Mouse (Mus musculus): ENCODE measurements around the gene Tmigd1. TPM values are rescaled to one million over a fixed set of nuclear protein-coding genes. Genes with fewer than 3 reads are reported as not detected.
A peak's percentile ranks its signal among the peaks of the same experiment; 100 is the strongest.

The Tmigd1 gene
- polyA plus RNA-seq, 1 experiment, result 0.39 TPM

- H3K4me3 ChIP-seq (replicated peaks; ENCODE audit: extremely low read depth, low read depth, low read length), result peak overlapping the region; percentile 93
- peak; percentile 96 for DNase-seq
- TF ChIP-seq CTCF (IDR thresholded peaks at IDR 0.05; ENCODE audit: insufficient read depth, low read length) (no peak), POLR2A (IDR thresholded peaks at IDR 0.05; ENCODE audit: borderline replicate concordance, extremely low read depth, low read depth, low read length) (peak; percentile 77)
- H3K4me1 ChIP-seq (ENCODE audit: control insufficient read depth, insufficient read depth, low read length), result peaks cover 8% of the 10 kb centered on the region
- WGBS, result 1% methylated on average over 58 of the region's 58 CpGs
Observed at GRCm38 (mm10) chr11:76945386-76946202, 43.6 kb downstream of the Tmigd1 start.

GRCm38 (mm10) chr11:76946203-76946585, 44.2 kb downstream of the Tmigd1 start:
- TF ChIP-seq POLR2A (IDR thresholded peaks at IDR 0.05; ENCODE audit: borderline replicate concordance, extremely low read depth, low read depth, low read length), result no peak
- no peak for TF ChIP-seq CTCF (IDR thresholded peaks at IDR 0.05; ENCODE audit: insufficient read depth, low read length)
- peak overlapping the region; percentile 93 for H3K4me3 ChIP-seq (replicated peaks; ENCODE audit: extremely low read depth, low read depth, low read length)
- 3% methylated on average over 8 of the region's 8 CpGs for WGBS
- H3K4me1 ChIP-seq (ENCODE audit: control insufficient read depth, insufficient read depth, low read length), result peaks cover 8% of the 10 kb centered on the region
- no peak for DNase-seq

GRCm38 (mm10) chr11:76953536-76953935, 51.6 kb downstream of the Tmigd1 start:
- no peak for DNase-seq
- TF ChIP-seq POLR2A (IDR thresholded peaks at IDR 0.05; ENCODE audit: borderline replicate concordance, extremely low read depth, low read depth, low read length), result no peak
- no peak for TF ChIP-seq CTCF (IDR thresholded peaks at IDR 0.05; ENCODE audit: insufficient read depth, low read length)
- H3K4me3 ChIP-seq (replicated peaks; ENCODE audit: extremely low read depth, low read depth, low read length), result no peak overlapping the region
- 72% methylated on average over 2 of the region's 2 CpGs for WGBS
- H3K4me1 ChIP-seq (ENCODE audit: control insufficient read depth, insufficient read depth, low read length), result no peaks in the 10 kb centered on the region

GRCm38 (mm10) chr11:76965703-76966102, 63.7 kb downstream of the Tmigd1 start:
- TF ChIP-seq POLR2A (IDR thresholded peaks at IDR 0.05; ENCODE audit: borderline replicate concordance, extremely low read depth, low read depth, low read length) (no peak), CTCF (IDR thresholded peaks at IDR 0.05; ENCODE audit: insufficient read depth, low read length) (no peak)

More at GRCm38 (mm10) chr11:76965703-76966102, 63.7 kb downstream of the Tmigd1 start:
- Histone ChIP-seq H3K4me3 (replicated peaks; ENCODE audit: extremely low read depth, low read depth, low read length) (no peak overlapping the region), H3K4me1 (ENCODE audit: control insufficient read depth, insufficient read depth, low read length) (no peaks in the 10 kb centered on the region; the same call in 1 of the 2 replicates)
- DNase-seq, result no peak
- 88% methylated on average over 3 of the region's 3 CpGs for WGBS

Other genes with a start within 250 kb of the Tmigd1 start
- gene Bhlha9, start 229.7 kb upstream of the Tmigd1 start, polyA plus RNA-seq (2012; rRNA removed), result not detected in 2 replicates
- 5.3 and 7.5 TPM in 2 replicates for gene Trarg1, start 222.4 kb upstream of the Tmigd1 start, polyA plus RNA-seq (2012; rRNA removed)
- gene Gosr1, start 138.6 kb upstream of the Tmigd1 start, polyA plus RNA-seq (2012; rRNA removed), result 14.3 and 21.2 TPM in 2 replicates
- 36.9 and 49.0 TPM in 2 replicates for gene Cpd, start 55.1 kb upstream of the Tmigd1 start, polyA plus RNA-seq (2012; rRNA removed)
- gene Blmh, start 22.6 kb downstream of the Tmigd1 start, polyA plus RNA-seq (2012; rRNA removed), result 10.4 and 20.1 TPM in 2 replicates
- 6.1 and 9.5 TPM in 2 replicates for gene Slc6a4, start 96.4 kb downstream of the Tmigd1 start, polyA plus RNA-seq (2012; rRNA removed)
- gene Nsrp1, start 176.3 kb downstream of the Tmigd1 start, polyA plus RNA-seq (2012; rRNA removed), result 0.78 and 1.8 TPM in 2 replicates

All from lung, adult 2 months (tissue).